Mouse (Mus musculus) left cerebral cortex, adult 9 months (tissue): ENCODE data around the gene Ube2n.

ENCODE experiments used
- DNase-seq, 2 experiments: peaks; one replicate each; pipeline ENCODE4 v3.0.0; 2022; ENCODE audit warnings: low spot score in 2 of 2

The Ube2n gene

GRCm38 (mm10) chr10:95557337-95557828 lies 42.4 kb downstream of the Ube2n start:
- no peak for DNase-seq

- no peak for DNase-seq
These were observed 44.5 kb downstream of the Ube2n start for GRCm38 (mm10) chr10:95559426-95559825.

- DNase-seq = no peak
These were observed 45.5 kb downstream of the Ube2n start for GRCm38 (mm10) chr10:95560394-95560983.

GRCm38 (mm10) chr10:95561616-95562015 lies 46.7 kb downstream of the Ube2n start:
- no peak for DNase-seq

- DNase-seq = no peak
These were observed 47.5 kb downstream of the Ube2n start for GRCm38 (mm10) chr10:95562395-95562794.

GRCm38 (mm10) chr10:95562859-95563841 lies 48.2 kb downstream of the Ube2n start:
- no peak for DNase-seq

- DNase-seq = peak; percentile 44 to 75
These were observed 49.2 kb downstream of the Ube2n start, which contains the start of gene Nudt4 for GRCm38 (mm10) chr10:95563851-95564845. Nudt4 (minus strand) TSS chr10:95564146.

GRCm38 (mm10) chr10:95565156-95565854 lies 50.4 kb downstream of the Ube2n start:
- DNase-seq = no peak

- DNase-seq = no peak
These were observed 51.8 kb downstream of the Ube2n start for GRCm38 (mm10) chr10:95566786-95567185.

GRCm38 (mm10) chr10:95567550-95567949 lies 52.6 kb downstream of the Ube2n start:
- no peak for DNase-seq

- no peak for DNase-seq
These were observed 53.1 kb downstream of the Ube2n start for GRCm38 (mm10) chr10:95568016-95568415.

- no peak for DNase-seq
These were observed 54.5 kb downstream of the Ube2n start for GRCm38 (mm10) chr10:95569441-95569840.

GRCm38 (mm10) chr10:95574994-95575393 lies 60.0 kb downstream of the Ube2n start:
- no peak for DNase-seq

GRCm38 (mm10) chr10:95575839-95576380 lies 61.0 kb downstream of the Ube2n start:
- no peak for DNase-seq

- no peak for DNase-seq
These were observed 62.1 kb downstream of the Ube2n start for GRCm38 (mm10) chr10:95576876-95577566.

- no peak for DNase-seq
These were observed 62.6 kb downstream of the Ube2n start for GRCm38 (mm10) chr10:95577567-95577950.

GRCm38 (mm10) chr10:95585554-95585953 lies 70.6 kb downstream of the Ube2n start:
- no peak for DNase-seq

GRCm38 (mm10) chr10:95587509-95588220 lies 72.7 kb downstream of the Ube2n start:
- no peak for DNase-seq

GRCm38 (mm10) chr10:95589196-95589595 lies 74.3 kb downstream of the Ube2n start:
- no peak for DNase-seq
